Comparison of ENCODE assay signal across 14 mouse cellular contexts in the genomic region with DNA sequence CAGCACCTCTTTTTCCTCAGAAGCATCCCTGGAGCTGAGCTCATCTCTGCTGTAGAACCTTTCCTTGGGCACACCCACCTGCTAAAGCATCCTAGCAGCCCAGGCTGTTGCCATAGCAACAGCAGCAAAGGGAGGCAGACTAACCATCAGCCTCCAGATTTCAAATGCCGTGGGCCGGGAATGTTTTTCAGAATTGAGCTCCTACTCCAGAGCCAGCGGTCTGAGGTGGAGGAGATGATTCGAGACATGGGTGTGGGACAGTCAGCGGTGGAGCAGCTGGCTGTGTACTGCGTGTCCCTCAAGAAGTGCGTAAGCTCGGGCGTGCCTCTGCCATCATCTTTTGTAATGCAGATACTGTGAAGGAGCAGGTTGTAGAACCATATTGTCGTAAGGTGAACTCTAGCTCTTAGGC. TPM values are rescaled to one million over a fixed set of nuclear protein-coding genes. Genes with fewer than 3 reads are reported as not detected.
DNase-seq lines count a peak whose midpoint lies in the region; ATAC-seq lines count a peak whose summit lies in the region.
"Had no signal": no experiment of that assay in that cellular context is flagged by ENCODE, and none has a peak within 500 bp of the region (broad histone marks: within the 10 kb centered on the region; RNA-seq: fewer than 3 reads in every experiment).

No protein-coding gene starts in this region.

- H3K27me3 ChIP-seq in embryonic facial prominence, embryonic 11.5 days (ENCODE audit: control insufficient read depth, insufficient read depth, low read length), result no peaks in the 10 kb centered on the region
- no peaks in the 10 kb centered on the region for H3K27me3 ChIP-seq in embryonic facial prominence, embryonic 10.5 days (replicated peaks; ENCODE audit: low read depth, poor library complexity, severe bottlenecking)
- H3K27me3 ChIP-seq in forebrain, embryonic 15.5 days, result no peaks in the 10 kb centered on the region
- H3K27me3 ChIP-seq in neural tube, embryonic 14.5 days (ENCODE audit: control insufficient read depth, insufficient read depth, low read length), result no peaks in the 10 kb centered on the region
- H3K27me3 ChIP-seq in liver, embryonic 11.5 days (replicated peaks; ENCODE audit: control insufficient read depth, insufficient read depth, low read length), result no peaks in the 10 kb centered on the region
- H3K27me3 ChIP-seq: lung, embryonic 15.5 days had no signal

- no peak overlapping the region for H3K4me3 ChIP-seq in embryonic facial prominence, embryonic 11.5 days (ENCODE audit: low read depth, low read length)
- no peak overlapping the region for H3K4me3 ChIP-seq in embryonic facial prominence, embryonic 10.5 days
- 0 out of 2 replicates have a peak overlapping the region, but pooled peaks have one; percentile 10 for H3K4me3 ChIP-seq in forebrain, embryonic 15.5 days
- H3K4me3 ChIP-seq in neural tube, embryonic 14.5 days (ENCODE audit: low read depth, low read length), result no peak overlapping the region
- no peak overlapping the region for H3K4me3 ChIP-seq in liver, embryonic 11.5 days (ENCODE audit: low read depth, low read length)
- H3K4me3 ChIP-seq: lung, embryonic 15.5 days had no signal

- H3K36me3 ChIP-seq in embryonic facial prominence, embryonic 11.5 days (replicated peaks; ENCODE audit: control insufficient read depth, insufficient read depth, low read depth, low read length), result peaks cover 2% of the 10 kb centered on the region
- H3K36me3 ChIP-seq in embryonic facial prominence, embryonic 10.5 days (replicated peaks), result peaks cover 100% of the 10 kb centered on the region
- H3K36me3 ChIP-seq in forebrain, embryonic 15.5 days, result 0 out of 2 replicates have a peak, but pooled peaks cover 4% of the 10 kb centered on the region
- H3K36me3 ChIP-seq in neural tube, embryonic 14.5 days (ENCODE audit: control insufficient read depth, insufficient read depth, low read length), result no peaks in the 10 kb centered on the region
- H3K36me3 ChIP-seq in liver, embryonic 11.5 days (ENCODE audit: control insufficient read depth, insufficient read depth, low read length), result peaks cover 25% of the 10 kb centered on the region

- H3K4me1 ChIP-seq in embryonic facial prominence, embryonic 11.5 days (ENCODE audit: control insufficient read depth, insufficient read depth, low read length), result no peaks in the 10 kb centered on the region
- H3K4me1 ChIP-seq in embryonic facial prominence, embryonic 10.5 days, result 0 out of 2 replicates have a peak, but pooled peaks cover 4% of the 10 kb centered on the region
- H3K4me1 ChIP-seq in forebrain, embryonic 15.5 days, result peaks cover 20% of the 10 kb centered on the region
- peaks cover 4% of the 10 kb centered on the region; the same call in 1 of the 2 replicates for H3K4me1 ChIP-seq in neural tube, embryonic 14.5 days (ENCODE audit: control insufficient read depth, insufficient read depth, low read length)
- 0 out of 2 replicates have a peak, but pooled peaks cover 4% of the 10 kb centered on the region for H3K4me1 ChIP-seq in liver, embryonic 11.5 days (replicated peaks; ENCODE audit: control insufficient read depth, insufficient read depth, low read length)

- H3K4me2 ChIP-seq in embryonic facial prominence, embryonic 11.5 days (ENCODE audit: low read depth, low read length), result no peak overlapping the region
- H3K4me2 ChIP-seq in forebrain, embryonic 15.5 days (replicated peaks), result peak overlapping the region; percentile 28
- no peak overlapping the region for H3K4me2 ChIP-seq in neural tube, embryonic 14.5 days (ENCODE audit: low read depth, low read length)
- H3K4me2 ChIP-seq in liver, embryonic 11.5 days, result no peak overlapping the region
- H3K4me2 ChIP-seq: lung, embryonic 15.5 days had no signal

- H3K9ac ChIP-seq in embryonic facial prominence, embryonic 11.5 days (replicated peaks; ENCODE audit: low read length), result peak overlapping the region; percentile 22; the same call in 1 of the 2 replicates
- 0 out of 2 replicates have a peak overlapping the region, but pooled peaks have one; percentile 15 for H3K9ac ChIP-seq in forebrain, embryonic 15.5 days (replicated peaks)
- H3K9ac ChIP-seq in neural tube, embryonic 14.5 days (replicated peaks; ENCODE audit: low read depth, low read length), result no peak overlapping the region
- H3K9ac ChIP-seq in liver, embryonic 11.5 days (ENCODE audit: low read depth, low read length), result no peak overlapping the region
- H3K9ac ChIP-seq: lung, embryonic 15.5 days had no signal

- DNase-seq in embryonic facial prominence, embryonic 11.5 days (ENCODE audit: low spot score), result no peak
- DNase-seq in embryonic facial prominence, embryonic 10.5 days (ENCODE audit: low spot score), result no peak
- DNase-seq in layer of hippocampus, postnatal 10 days (ENCODE audit: low spot score in 2 of 2), result peak; percentile 60 to 62
- DNase-seq in kidney, adult 18-20 months, result no peak
- DNase-seq in spleen, adult 12 weeks (ENCODE audit: low spot score), result no peak
- no peak for DNase-seq in liver, embryonic 11.5 days (ENCODE audit: low spot score)
- DNase-seq: gastrocnemius, postnatal 36 days; thymus, postnatal 36 days had no signal

- no peaks in the 10 kb centered on the region for H3K9me3 ChIP-seq in embryonic facial prominence, embryonic 11.5 days (replicated peaks; ENCODE audit: control insufficient read depth, low read length)
- H3K9me3 ChIP-seq in embryonic facial prominence, embryonic 10.5 days, result no peaks in the 10 kb centered on the region
- H3K9me3 ChIP-seq in forebrain, embryonic 15.5 days, result no peaks in the 10 kb centered on the region
- H3K9me3 ChIP-seq in neural tube, embryonic 14.5 days (ENCODE audit: control insufficient read depth, low read length), result no peaks in the 10 kb centered on the region
- H3K9me3 ChIP-seq in liver, embryonic 11.5 days (ENCODE audit: control insufficient read depth, low read length), result no peaks in the 10 kb centered on the region
- H3K9me3 ChIP-seq: lung, embryonic 15.5 days had no signal

- H3K27ac ChIP-seq in embryonic facial prominence, embryonic 11.5 days (replicated peaks; ENCODE audit: low read depth, low read length), result no peak overlapping the region
- H3K27ac ChIP-seq in embryonic facial prominence, embryonic 10.5 days (replicated peaks), result no peak overlapping the region
- peak overlapping the region; percentile 83 for H3K27ac ChIP-seq in forebrain, embryonic 15.5 days (replicated peaks)
- peak overlapping the region; percentile 45; the same call in 1 of the 2 replicates for H3K27ac ChIP-seq in neural tube, embryonic 14.5 days (ENCODE audit: low read depth, low read length)
- H3K27ac ChIP-seq in liver, embryonic 11.5 days (ENCODE audit: low read depth, low read length), result no peak overlapping the region
- H3K27ac ChIP-seq: lung, embryonic 15.5 days had no signal

- ATAC-seq in embryonic facial prominence, embryonic 11.5 days (replicated peaks; ENCODE audit: insufficient number of reproducible peaks, low FRiP score, low TSS enrichment, low read depth), result no peak
- peak; percentile 78 for ATAC-seq in forebrain, embryonic 15.5 days (replicated peaks)
- peak; percentile 56; the same call in 1 of the 2 replicates for ATAC-seq in neural tube, embryonic 14.5 days (ENCODE audit: low read depth)
- ATAC-seq in liver, embryonic 11.5 days (replicated peaks; ENCODE audit: low FRiP score), result no peak
- ATAC-seq: activated CD4-positive, CD25-positive, alpha-beta regulatory T cell, adult 4 months; intestine, postnatal 0 days had no signal

- WGBS in embryonic facial prominence, embryonic 11.5 days, result 89% methylated on average over 10 of the region's 10 CpGs
- 90% methylated on average over 10 of the region's 10 CpGs for WGBS in embryonic facial prominence, embryonic 10.5 days
- WGBS in forebrain, embryonic 15.5 days, result 62% methylated on average over 10 of the region's 10 CpGs
- 70% methylated on average over 10 of the region's 10 CpGs for WGBS in neural tube, embryonic 14.5 days
- WGBS in liver, embryonic 11.5 days, result 91% methylated on average over 10 of the region's 10 CpGs

RNA-seq across cellular contexts. Expression of a gene that starts 11.4 kb away (rescaled TPM):
- 34.2 and 34.8 TPM in 2 replicates for polyA plus RNA-seq in embryonic facial prominence, embryonic 11.5 days (2014; fragmentation: Nextera tagmentation; extraction: Ambion mirVana)
- 38.8 and 41.5 TPM in 2 replicates for polyA plus RNA-seq in embryonic facial prominence, embryonic 10.5 days (2016; fragmentation: Nextera tagmentation; extraction: Ambion mirVana)
- polyA plus RNA-seq in forebrain, embryonic 15.5 days (2015; fragmentation: Nextera tagmentation; extraction: Ambion mirVana), result 14.0 and 15.7 TPM in 2 replicates
- 10 to 100 TPM; 19.6 to 25.9 TPM for total RNA-seq in layer of hippocampus, postnatal 10 days (2021)
- polyA plus RNA-seq in neural tube, embryonic 14.5 days (2014; fragmentation: Nextera tagmentation; extraction: Ambion mirVana), result 5.1 and 5.7 TPM in 2 replicates
- polyA plus RNA-seq in liver, embryonic 11.5 days (2014; fragmentation: Nextera tagmentation; extraction: Ambion mirVana), result 30.4 and 32.9 TPM in 2 replicates

RNA-seq across cellular contexts. Expression of a gene that starts 13.9 kb away (rescaled TPM):
- polyA plus RNA-seq in embryonic facial prominence, embryonic 11.5 days (2014; fragmentation: Nextera tagmentation; extraction: Ambion mirVana), result 12.2 and 13.2 TPM in 2 replicates
- 10.3 and 11.9 TPM in 2 replicates for polyA plus RNA-seq in embryonic facial prominence, embryonic 10.5 days (2016; fragmentation: Nextera tagmentation; extraction: Ambion mirVana)
- polyA plus RNA-seq in forebrain, embryonic 15.5 days (2015; fragmentation: Nextera tagmentation; extraction: Ambion mirVana), result 2.5 and 2.9 TPM in 2 replicates
- 1 to 10 TPM; 3.7 to 4.1 TPM for total RNA-seq in layer of hippocampus, postnatal 10 days (2021)
- 2.0 and 8.2 TPM in 2 replicates for polyA plus RNA-seq in neural tube, embryonic 14.5 days (2014; fragmentation: Nextera tagmentation; extraction: Ambion mirVana)
- polyA plus RNA-seq in liver, embryonic 11.5 days (2014; fragmentation: Nextera tagmentation; extraction: Ambion mirVana), result 44.3 and 47.4 TPM in 2 replicates

RNA-seq across cellular contexts. Expression of a gene that starts 21.5 kb away (rescaled TPM):
- 4.0 and 4.5 TPM in 2 replicates for polyA plus RNA-seq in embryonic facial prominence, embryonic 11.5 days (2014; fragmentation: Nextera tagmentation; extraction: Ambion mirVana)
- polyA plus RNA-seq in embryonic facial prominence, embryonic 10.5 days (2016; fragmentation: Nextera tagmentation; extraction: Ambion mirVana), result 2.9 and 4.4 TPM in 2 replicates
- 0.64 and 0.83 TPM in 2 replicates for polyA plus RNA-seq in forebrain, embryonic 15.5 days (2015; fragmentation: Nextera tagmentation; extraction: Ambion mirVana)
- total RNA-seq in layer of hippocampus, postnatal 10 days (2021), result 1 to 10 TPM; 1.4 TPM
- 0.58 and 1.8 TPM in 2 replicates for polyA plus RNA-seq in neural tube, embryonic 14.5 days (2014; fragmentation: Nextera tagmentation; extraction: Ambion mirVana)
- 2.0 TPM in 2 replicates for polyA plus RNA-seq in liver, embryonic 11.5 days (2014; fragmentation: Nextera tagmentation; extraction: Ambion mirVana)
- total RNA-seq: gastrocnemius, postnatal 36 days; neutrophil, adult 5-6 weeks had no signal
- polyA plus RNA-seq: activated CD4-positive, CD25-positive, alpha-beta regulatory T cell, adult 4 months had no signal

RNA-seq across cellular contexts. Expression of a gene that starts 24.3 kb away (rescaled TPM):
- polyA plus RNA-seq in embryonic facial prominence, embryonic 11.5 days (2014; fragmentation: Nextera tagmentation; extraction: Ambion mirVana), result 101 and 108 TPM in 2 replicates
- 99.3 and 112 TPM in 2 replicates for polyA plus RNA-seq in embryonic facial prominence, embryonic 10.5 days (2016; fragmentation: Nextera tagmentation; extraction: Ambion mirVana)
- 12.6 and 12.8 TPM in 2 replicates for polyA plus RNA-seq in forebrain, embryonic 15.5 days (2015; fragmentation: Nextera tagmentation; extraction: Ambion mirVana)
- total RNA-seq in layer of hippocampus, postnatal 10 days (2021), result 10 to 100 TPM in 1 of 2 experiments, 1 to 10 TPM in 1; 10.0 to 10.3 TPM
- polyA plus RNA-seq in neural tube, embryonic 14.5 days (2014; fragmentation: Nextera tagmentation; extraction: Ambion mirVana), result 10.4 and 19.5 TPM in 2 replicates
- polyA plus RNA-seq in liver, embryonic 11.5 days (2014; fragmentation: Nextera tagmentation; extraction: Ambion mirVana), result 74.8 and 76.2 TPM in 2 replicates

RNA-seq across cellular contexts. Expression of a gene that starts 25.9 kb away (rescaled TPM):
- polyA plus RNA-seq in embryonic facial prominence, embryonic 11.5 days (2014; fragmentation: Nextera tagmentation; extraction: Ambion mirVana), result 3.5 and 4.3 TPM in 2 replicates
- 7.6 and 7.9 TPM in 2 replicates for polyA plus RNA-seq in embryonic facial prominence, embryonic 10.5 days (2016; fragmentation: Nextera tagmentation; extraction: Ambion mirVana)
- 79.1 and 83.4 TPM in 2 replicates for polyA plus RNA-seq in forebrain, embryonic 15.5 days (2015; fragmentation: Nextera tagmentation; extraction: Ambion mirVana)
- total RNA-seq in layer of hippocampus, postnatal 10 days (2021), result 100 to 1,000 TPM; 441 to 473 TPM
- 12.5 and 20.1 TPM in 2 replicates for polyA plus RNA-seq in neural tube, embryonic 14.5 days (2014; fragmentation: Nextera tagmentation; extraction: Ambion mirVana)
- polyA plus RNA-seq in liver, embryonic 11.5 days (2014; fragmentation: Nextera tagmentation; extraction: Ambion mirVana), result 0.56 and 0.88 TPM in 2 replicates
- total RNA-seq: neutrophil, adult 5-6 weeks had no signal
- polyA plus RNA-seq: activated CD4-positive, CD25-positive, alpha-beta regulatory T cell, adult 4 months had no signal

Comparison
In these comparisons a context has a peak if more than half of its experiments do, and no peak if none do; other contexts are left out.
1. ATAC-seq: peak in forebrain, embryonic 15.5 days (single experiment) and neural tube, embryonic 14.5 days (single experiment); none in embryonic facial prominence, embryonic 11.5 days (single experiment) and liver, embryonic 11.5 days (single experiment).
2. DNase-seq: peak in layer of hippocampus, postnatal 10 days (2 of 2); none in embryonic facial prominence, embryonic 11.5 days (single experiment), embryonic facial prominence, embryonic 10.5 days (single experiment), kidney, adult 18-20 months (single experiment), spleen, adult 12 weeks (single experiment) and liver, embryonic 11.5 days (single experiment).
3. H3K27ac ChIP-seq: peak in forebrain, embryonic 15.5 days (single experiment) and neural tube, embryonic 14.5 days (single experiment); none in embryonic facial prominence, embryonic 11.5 days (single experiment), embryonic facial prominence, embryonic 10.5 days (single experiment) and liver, embryonic 11.5 days (single experiment).
4. H3K9ac ChIP-seq: peak in embryonic facial prominence, embryonic 11.5 days (single experiment) and forebrain, embryonic 15.5 days (single experiment); none in neural tube, embryonic 14.5 days (single experiment) and liver, embryonic 11.5 days (single experiment).